Mouse (Mus musculus): ENCODE measurements around the gene Cacna1a.
"Not testable (repeated sequence)": the region's sequence is repeated elsewhere in the genome, so short reads cannot be mapped to it uniquely, and the experiment has no call there.

Cacna1a gene

GRCm38 (mm10) chr8:84485366-84485765 is 97.1 kb downstream of the Cacna1a start:
- no peak for DNase-seq

DNA sequence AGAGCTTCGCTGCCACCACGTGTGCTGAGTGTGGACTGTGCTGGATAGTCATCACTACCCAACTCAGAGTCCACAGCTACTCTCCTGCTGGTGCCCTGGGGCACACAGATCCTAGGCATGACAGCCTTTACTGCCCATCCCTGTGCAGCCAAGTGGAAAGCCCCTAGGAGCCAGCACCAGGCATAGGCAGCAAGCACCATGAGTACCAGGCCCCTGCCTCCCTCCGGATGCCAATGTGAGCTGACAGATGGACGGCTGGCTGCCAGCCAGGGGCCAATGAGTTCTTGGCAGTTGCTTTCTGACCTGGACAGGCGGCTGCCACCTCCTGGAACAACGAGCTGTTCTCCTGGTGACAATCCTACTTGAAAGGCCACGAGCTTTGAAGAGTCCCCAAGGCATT is 97.6 kb downstream of the Cacna1a start:
- peak; percentile 11 for DNase-seq

DNA sequence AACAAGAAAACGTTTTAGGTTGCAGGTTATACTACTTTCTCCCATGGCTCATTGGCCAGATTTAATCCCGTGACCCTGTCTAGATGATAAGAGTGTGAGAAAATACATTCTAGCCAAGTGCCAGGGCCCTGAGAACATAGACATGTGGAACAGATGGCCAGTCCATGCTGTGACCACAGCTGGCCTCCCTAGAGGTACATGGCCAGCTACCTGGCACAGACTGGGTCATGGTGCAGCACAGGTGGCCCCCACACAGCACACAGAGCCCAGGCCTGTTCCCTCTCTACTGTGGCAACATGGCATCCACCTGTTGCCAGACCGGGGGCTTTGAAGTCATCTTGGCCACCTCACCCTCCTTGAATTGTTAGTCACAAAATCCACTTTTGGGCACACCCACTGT is 101.0 kb downstream of the Cacna1a start:
- DNase-seq, result no peak

DNA sequence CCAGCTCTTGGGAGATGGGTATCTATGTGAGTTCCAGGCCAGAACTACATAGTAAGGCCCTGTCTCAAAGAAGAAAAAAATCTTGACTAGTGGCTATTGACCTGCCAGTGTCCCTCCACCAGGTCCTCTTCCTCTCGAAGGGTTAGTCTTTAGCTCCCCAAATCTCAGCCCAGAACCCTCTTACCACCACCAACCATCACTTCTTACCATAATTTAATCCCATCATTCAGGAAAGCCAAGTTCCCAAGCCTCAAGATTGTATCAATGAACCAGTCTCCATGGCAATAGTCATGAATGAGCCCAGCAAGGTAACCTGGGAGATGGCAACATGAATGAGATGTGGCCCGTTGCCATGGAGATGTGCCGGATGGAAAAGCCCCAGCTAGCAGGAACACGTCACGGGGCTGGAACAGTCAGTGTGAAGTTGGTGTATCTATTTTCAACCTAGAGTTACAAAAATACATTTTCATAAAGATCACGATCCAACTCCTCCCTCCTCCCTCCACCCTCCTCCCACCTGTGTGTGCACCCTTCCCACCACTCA is 106.4 kb downstream of the Cacna1a start:
- no peak for DNase-seq

GRCm38 (mm10) chr8:84501181-84501580 is 112.9 kb downstream of the Cacna1a start:
- DNase-seq, result no peak

- DNase-seq, result peak; percentile 51
These were observed 113.5 kb downstream of the Cacna1a start for GRCm38 (mm10) chr8:84501671-84502308.

DNA sequence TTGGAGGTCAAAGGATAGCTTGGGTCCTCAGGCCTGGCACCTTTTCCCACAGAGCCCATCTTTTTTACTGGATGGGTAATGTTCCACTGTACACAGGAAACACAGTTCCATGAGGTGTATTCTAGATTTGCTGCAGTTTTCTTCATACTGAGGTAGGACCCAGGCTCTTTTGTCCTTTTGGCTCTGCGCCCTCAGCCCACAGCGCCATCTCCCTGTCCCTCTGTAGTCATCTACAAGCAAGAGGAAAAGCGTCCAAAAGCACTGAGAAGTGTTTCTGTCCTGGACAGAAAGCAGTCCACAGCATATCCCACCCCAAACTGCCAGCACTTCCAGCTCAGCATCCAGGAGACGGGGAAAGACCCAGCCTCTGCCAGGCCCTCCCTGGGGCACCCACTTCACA is 114.4 kb downstream of the Cacna1a start:
- no peak for DNase-seq

GRCm38 (mm10) chr8:84507220-84507619 is 119.0 kb downstream of the Cacna1a start:
- DNase-seq, result no peak

DNA sequence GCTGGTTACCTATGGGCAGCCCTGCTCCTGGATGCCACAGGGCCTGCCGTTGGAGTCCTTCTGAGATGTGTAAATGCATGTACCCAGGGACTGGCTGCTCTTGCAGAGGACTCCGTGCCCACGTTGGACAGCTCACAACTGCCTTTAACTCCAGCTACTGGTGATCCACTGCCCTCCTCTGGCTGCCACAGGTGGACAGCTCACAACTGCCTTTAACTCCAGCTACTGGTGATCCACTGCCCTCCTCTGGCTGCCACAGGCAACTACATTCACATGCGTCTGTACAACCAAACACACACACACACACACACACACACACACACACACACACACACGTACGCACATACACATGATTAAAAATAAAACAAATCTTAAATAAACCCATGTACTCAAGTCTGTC is 121.5 kb downstream of the Cacna1a start:
- not testable (repeated sequence) for DNase-seq

- DNase-seq, result no peak
These were observed 123.4 kb downstream of the Cacna1a start for GRCm38 (mm10) chr8:84511621-84512020.

DNA sequence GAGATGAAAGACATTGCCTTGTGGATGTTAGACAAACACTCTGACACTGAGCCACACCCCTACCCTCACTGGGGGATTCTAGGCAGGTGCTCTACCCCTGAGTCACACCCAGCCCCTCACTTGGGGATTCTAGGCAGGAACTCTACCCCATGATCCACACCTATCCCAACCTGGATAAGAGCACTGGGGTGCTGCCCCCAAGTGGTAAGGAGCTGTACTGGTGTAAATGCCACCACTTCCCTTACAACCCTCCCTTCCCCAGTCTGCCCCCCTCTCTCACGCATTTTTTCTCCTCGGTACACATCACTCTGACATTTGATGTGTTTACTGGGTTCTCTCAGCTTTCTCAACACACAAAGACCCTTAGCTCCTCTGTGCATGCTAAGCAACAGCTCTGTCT is 125.5 kb downstream of the Cacna1a start:
- peak; percentile 30 for DNase-seq

DNA sequence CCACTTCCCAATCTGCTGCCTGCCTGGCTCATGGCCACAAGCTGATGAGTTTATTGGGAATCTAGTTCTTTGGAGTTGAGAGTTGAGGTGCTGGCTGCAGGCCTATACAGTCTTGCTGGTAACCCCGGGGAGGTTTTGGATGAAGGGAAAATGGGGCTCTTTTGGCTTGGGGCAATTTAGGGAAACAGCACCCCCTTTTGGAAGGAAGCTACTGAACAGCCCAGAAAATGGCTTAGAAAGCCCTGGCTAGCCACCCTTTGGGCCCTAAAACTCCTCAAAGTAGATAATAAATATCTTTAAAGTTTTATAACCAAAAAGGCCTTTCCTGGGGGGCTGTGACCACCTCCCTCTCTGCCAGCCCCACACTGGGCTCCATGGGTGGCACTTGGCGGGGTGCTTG is 129.9 kb downstream of the Cacna1a start:
- DNase-seq, result no peak

- DNase-seq, result no peak
These were observed 130.5 kb downstream of the Cacna1a start for GRCm38 (mm10) chr8:84518720-84519119.

GRCm38 (mm10) chr8:84519767-84520626 is 131.8 kb downstream of the Cacna1a start:
- no peak for DNase-seq

DNA sequence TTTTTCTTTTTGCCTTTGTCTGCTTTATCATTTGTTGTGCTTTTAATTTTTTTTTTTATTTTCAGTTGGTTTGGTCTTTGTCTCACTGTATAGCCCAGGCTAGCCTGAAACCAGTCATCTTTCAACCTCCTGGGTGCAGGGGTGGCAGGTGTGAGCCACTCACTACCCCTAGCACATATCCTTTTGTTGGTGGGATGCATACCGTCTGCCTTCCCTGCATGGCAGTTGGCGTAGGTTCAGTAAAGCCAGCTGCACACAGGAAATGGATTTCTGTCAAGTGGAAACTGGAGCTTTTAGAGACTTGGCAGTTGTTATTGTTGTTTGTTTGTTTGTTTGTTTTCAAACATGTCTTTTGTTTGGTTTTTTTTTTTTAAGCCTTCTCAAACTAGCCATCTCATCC is 132.8 kb downstream of the Cacna1a start:
- DNase-seq, result no peak

GRCm38 (mm10) chr8:84528036-84528435 is 139.8 kb downstream of the Cacna1a start:
- no peak for DNase-seq

- no peak for DNase-seq
These were observed 141.3 kb downstream of the Cacna1a start for GRCm38 (mm10) chr8:84529548-84529947.

DNA sequence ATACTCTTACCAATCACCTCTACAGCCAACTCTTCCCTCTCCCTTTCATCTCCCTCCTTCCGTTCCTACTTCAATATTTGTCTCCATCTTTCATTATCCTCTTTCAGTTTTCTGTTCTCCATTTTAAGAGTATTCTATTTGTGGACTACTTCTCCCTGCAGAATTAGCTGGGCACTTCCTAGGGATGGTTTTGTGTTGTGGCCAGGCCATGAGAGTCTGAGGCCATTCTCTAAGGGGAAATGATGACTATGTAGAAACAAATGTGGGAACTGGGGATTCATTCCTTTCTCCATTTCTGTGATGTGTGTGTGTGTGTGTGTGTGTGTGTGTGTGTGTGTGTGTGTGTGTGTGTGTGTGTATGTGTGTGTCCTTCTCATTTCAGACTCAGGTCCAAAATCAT is 144.5 kb downstream of the Cacna1a start:
- DNase-seq, result no peak

- DNase-seq, result no peak
These were observed 145.1 kb downstream of the Cacna1a start for GRCm38 (mm10) chr8:84533341-84533740.

DNA sequence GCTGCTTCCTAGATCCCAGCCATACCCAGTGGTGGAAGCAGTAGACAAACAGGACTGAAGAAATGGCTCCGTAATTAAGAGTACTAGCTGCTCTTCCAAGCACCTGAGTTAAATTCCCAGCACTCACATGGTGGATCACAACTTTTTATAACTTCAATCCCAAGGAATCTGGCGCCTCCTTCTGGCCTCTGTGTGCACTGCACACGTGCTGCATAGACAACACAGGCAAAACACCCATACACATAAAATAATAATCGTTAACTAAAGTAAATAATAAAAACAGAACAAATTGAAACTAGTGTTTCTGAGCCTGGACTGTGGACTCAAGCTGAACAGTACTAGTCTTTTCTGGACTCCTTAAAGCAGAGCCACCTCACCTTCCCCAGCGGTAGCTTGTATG is 148.7 kb downstream of the Cacna1a start:
- DNase-seq, result no peak

GRCm38 (mm10) chr8:84539376-84539775 is 151.1 kb downstream of the Cacna1a start:
- DNase-seq, result no peak

DNA sequence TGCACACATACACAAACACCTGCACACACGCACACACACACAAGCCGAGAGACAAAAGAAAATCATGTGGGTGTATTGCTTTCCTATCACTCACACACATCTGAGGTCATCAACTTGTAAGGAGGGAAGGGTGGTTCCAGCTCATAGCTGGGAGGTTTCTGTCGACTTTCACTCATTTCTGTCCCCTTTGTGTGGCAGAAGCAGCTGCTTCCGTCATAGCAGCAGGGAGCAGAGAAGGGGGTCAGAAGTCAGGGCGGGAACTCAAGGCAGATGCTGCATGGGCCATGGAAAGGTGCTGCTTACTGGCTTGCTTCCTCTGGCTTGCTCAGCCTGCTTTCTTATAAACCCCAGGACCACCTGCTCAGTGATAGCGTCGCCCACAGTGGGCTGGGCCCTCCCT is 154.2 kb downstream of the Cacna1a start:
- DNase-seq, result no peak

GRCm38 (mm10) chr8:84545522-84545921 is 157.3 kb downstream of the Cacna1a start:
- no peak for DNase-seq

GRCm38 (mm10) chr8:84552457-84552856 is 164.2 kb downstream of the Cacna1a start:
- no peak for DNase-seq

All from kidney, adult 9 months (tissue).